18 mouse cellular contexts compared by ENCODE assay signal in genomic region chr16:14303148-14303547, GRCm38 (mm10).
"Had no signal": no experiment of that assay in that cellular context is flagged by ENCODE, and none has a peak within 500 bp of the region (broad histone marks: within the 10 kb centered on the region; RNA-seq: fewer than 3 reads in every experiment).

No protein-coding gene starts in this region.

- H3K4me2 ChIP-seq: liver, embryonic 13.5 days; midbrain, embryonic 11.5 days; neural tube, embryonic 12.5 days; neural tube, embryonic 15.5 days; stomach, embryonic 15.5 days had no signal

- H3K9ac ChIP-seq: liver, embryonic 13.5 days; neural tube, embryonic 12.5 days; neural tube, embryonic 15.5 days; stomach, embryonic 15.5 days had no signal

- H3K4me3 ChIP-seq: left cerebral cortex, adult 2 months; liver, embryonic 13.5 days; neural tube, embryonic 12.5 days; neural tube, embryonic 15.5 days; stomach, embryonic 15.5 days had no signal

- H3K4me1 ChIP-seq: neural tube, embryonic 12.5 days; neural tube, embryonic 15.5 days; stomach, embryonic 15.5 days had no signal

- H3K27ac ChIP-seq: left cerebral cortex, adult 2 months; neural tube, embryonic 12.5 days; neural tube, embryonic 15.5 days; stomach, embryonic 15.5 days had no signal

- H3K27me3 ChIP-seq: liver, embryonic 13.5 days; neural tube, embryonic 12.5 days; neural tube, embryonic 15.5 days; stomach, embryonic 15.5 days had no signal

- DNase-seq: kidney, adult 8-10 months; kidney, postnatal 36 days; layer of hippocampus, postnatal 36 days; liver, embryonic 13.5 days; lung, adult 2 months; lung, postnatal 14 days; lung, postnatal 4 days; midbrain, embryonic 14.5 days; right cerebral cortex, postnatal 25 days; spleen, adult 18-20 months; thymus, adult 2 months; thymus, postnatal 14 days; thymus, postnatal 4 days had no signal

- H3K9me3 ChIP-seq: liver, embryonic 13.5 days; neural tube, embryonic 12.5 days; neural tube, embryonic 15.5 days; stomach, embryonic 15.5 days had no signal
